Mouse (Mus musculus) liver, postnatal 0 days (tissue): ENCODE results near the gene Stat1.

Experiments
- CTCF ChIP-seq: sonication (generic); IDR thresholded peaks from 2 replicates; pipeline ENCODE4 v1.5.1; 2016; ENCODE audit warnings: antibody characterized with exemption, low read depth
- EP300 ChIP-seq: IDR thresholded peaks from 2 replicates; pipeline ENCODE4 v1.6.1; 2016; ENCODE audit warnings: antibody characterized with exemption, low read depth, mild to moderate bottlenecking

DNA sequence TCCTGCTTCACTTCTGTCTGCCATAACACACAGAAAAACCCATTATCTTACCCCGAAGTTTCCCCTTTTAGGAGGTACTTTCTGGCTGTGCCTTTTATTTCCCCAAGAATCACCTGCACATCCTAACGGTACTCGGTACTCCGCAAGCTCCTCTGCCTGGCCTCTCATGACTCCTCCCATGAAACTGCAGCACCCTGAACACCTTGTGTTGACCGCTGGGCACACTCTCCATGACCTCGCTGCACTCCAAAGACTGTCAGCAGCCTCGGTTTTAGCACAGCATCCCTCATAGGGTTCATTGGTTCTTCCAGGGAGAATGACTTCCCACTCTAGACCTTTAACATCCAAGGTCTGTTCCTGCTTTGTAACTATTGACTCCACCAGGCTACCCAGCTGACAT is 51.5 kb downstream of the Stat1 start:
- TF ChIP-seq EP300 (no peak), CTCF (no peak)
